Mouse (Mus musculus): Measurements from ENCODE around the gene Foxc2.
"Not testable (repeated sequence)": the region's sequence is repeated elsewhere in the genome, so short reads cannot be mapped to it uniquely, and the experiment has no call there.

The Foxc2 gene

DNA sequence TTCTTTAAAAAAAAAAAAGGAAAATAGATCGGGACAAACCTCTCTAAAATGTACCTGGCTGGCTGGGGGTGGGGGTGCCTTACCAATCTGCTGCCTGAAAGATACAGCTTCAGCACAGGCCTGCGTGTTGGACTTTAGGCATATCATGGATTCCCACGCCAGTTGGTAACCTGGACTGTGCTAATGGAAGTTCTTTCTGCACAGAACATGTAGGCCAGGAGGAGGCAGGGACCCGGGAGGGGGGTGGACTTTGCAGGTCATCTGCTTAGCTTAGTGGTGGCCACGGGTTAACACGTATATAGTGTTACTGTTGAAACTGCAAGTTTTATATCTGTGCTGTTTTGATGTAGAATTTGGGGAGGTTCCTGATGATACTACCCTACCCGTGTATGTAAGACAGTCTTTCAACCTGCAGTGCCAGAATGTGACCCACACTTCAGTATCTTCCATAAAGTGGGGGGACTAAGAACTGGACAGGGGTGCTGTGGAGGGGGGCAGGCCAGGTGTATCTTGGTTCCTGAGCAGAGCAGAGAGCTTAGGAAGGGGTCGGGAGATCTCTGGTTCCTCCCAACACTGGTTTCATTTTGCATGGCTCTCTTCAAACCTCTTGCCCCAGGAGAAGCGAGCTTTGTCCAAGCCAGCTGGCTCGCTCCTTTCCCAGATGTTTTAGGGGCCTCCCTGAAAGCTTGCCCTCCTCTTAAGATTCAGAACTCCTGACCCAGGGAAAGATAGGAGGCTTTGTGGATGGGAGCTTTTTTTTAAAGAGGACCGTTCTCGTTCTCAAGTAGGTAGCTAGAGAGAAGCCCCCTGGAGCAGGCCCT, 3.9 kb downstream of the Foxc2 start:
- DNase-seq = no peak

DNA sequence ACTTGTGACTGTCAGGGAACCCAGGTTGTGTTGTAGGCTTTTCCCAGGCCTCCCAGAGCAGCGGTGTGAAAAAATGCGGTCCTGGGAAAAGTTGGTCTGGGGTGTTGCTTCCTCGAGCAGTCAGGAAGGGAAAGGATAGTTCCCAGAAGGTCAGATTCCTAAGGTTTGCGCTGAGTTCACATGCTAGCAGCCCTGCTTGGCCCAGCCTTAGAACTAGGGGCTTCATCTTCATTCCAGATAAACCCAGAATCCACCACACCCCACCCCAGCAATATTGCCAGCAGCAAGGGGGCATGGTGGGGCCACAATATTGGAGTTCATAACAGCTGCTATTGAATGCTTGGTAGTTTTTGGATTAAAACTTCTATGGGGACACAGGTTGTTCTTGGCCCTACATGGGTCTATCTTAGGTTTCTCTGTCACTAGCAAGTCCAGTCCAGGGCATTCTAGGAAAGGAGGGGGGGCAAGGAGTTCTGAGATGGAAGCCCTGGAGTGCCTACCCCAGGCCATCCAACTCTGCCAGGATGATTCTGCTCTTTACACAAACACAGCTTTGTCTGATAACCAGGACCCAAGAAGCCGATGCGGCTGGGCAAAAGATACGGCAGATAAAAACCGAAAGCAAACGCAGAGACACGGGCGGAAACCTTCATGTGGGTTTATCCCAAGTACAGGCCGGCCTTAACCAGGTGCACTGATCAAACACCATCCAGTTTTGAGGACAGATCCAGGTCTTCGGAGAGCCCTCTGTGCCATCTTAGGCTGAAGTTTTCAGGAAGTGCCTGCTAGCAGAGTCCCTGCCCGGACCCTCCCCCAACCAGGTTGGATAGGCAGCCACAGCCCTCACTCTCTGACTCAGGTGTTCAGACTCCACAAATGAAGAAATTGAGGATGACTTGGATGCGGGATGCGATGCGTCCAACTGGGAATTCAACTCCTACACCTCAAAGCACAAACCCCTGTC, 4.8 kb downstream of the Foxc2 start:
- no peak for DNase-seq

DNA sequence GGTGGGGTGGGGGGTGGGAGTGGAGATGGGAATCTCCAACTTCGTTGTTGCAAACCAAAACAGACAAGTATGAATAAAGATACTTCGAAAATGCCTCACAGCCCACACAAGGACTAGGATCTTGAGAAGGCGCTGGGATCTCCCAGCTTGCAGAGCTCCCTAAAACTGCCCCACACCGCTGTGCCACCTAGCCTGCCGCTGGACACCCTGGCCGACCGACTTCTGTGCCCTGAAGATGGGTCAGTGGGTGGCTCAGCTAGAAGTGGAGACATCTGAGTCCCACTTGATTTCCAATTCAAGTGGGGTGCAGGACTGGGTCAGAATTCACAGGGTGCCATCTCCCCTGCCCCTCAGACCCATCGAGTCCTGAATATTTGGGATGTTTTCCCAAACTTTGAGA, 5.7 kb downstream of the Foxc2 start:
- no peak for DNase-seq

DNA sequence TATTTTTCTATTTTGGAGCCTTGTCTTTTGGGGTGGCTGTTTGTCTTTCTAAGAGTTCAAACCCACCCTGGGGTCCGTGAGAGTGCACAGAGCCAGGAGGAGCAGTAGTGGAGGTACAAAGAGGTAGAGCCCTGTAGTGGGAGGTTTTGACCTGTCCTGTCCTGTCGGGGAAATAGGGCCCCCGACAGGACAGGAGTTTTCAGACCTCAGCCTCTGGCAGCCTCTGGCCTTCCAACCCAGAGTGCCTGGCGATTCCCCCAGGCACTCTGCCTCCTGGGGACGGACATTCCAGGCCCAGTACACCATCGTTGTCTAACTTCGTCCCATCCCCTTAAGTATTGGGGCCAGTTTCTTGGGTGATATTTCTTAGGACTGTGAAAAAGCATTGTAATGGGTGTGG, 6.4 kb downstream of the Foxc2 start:
- no peak for DNase-seq

DNA sequence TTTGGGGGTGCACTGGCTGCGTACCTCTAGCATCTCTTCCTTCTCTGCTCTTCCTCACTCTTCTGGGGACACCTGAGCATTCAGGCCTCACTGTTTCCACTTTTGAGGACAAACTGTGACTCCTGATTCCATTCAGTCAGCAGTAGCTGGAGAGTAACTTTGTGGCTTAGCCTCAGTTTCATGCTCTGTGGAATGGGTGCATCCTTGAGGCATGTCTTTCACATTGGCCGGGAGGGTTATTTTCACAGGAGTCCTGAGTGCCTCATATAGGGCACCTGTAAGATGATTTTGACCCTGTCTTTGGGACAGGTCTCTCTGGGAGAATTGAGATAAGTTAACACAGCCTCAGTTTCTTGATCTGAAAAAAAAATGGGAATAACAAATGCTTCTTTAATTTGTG, 7.1 kb downstream of the Foxc2 start:
- DNase-seq = no peak

DNA sequence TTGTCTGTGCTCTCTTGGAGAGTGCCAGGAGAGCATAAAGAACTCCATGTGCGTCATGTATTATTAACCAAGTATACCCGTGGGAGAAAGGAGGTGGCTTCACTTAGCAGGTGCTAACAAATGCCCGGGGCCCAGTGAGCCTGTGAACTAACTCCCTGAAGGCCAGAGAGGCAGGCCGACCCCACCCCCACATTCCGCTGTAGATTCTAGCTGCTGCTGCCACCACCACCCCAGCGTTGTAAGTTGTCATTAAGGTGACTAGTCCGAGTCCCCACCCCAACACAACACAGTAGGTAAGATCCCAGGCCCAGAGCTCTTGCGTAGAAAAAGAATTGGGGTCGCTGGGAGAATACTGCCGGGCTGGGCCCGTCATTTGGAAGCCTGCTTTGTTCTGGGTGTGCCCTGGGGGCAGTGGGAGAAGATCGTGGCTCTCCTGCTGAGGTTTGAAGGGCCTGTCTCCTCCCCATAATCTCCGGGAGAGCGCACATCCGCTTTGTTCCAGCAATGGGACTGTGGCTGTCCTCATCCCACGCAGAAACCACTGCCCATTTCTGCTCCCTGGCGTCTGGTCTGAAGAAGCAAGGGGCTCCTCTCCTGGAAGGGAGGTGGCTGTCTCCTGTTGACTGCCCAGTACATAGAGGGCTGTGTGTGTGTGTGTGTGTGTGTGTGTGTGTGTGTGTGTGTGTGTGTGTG, 8.7 kb downstream of the Foxc2 start:
- DNase-seq = no peak

DNA sequence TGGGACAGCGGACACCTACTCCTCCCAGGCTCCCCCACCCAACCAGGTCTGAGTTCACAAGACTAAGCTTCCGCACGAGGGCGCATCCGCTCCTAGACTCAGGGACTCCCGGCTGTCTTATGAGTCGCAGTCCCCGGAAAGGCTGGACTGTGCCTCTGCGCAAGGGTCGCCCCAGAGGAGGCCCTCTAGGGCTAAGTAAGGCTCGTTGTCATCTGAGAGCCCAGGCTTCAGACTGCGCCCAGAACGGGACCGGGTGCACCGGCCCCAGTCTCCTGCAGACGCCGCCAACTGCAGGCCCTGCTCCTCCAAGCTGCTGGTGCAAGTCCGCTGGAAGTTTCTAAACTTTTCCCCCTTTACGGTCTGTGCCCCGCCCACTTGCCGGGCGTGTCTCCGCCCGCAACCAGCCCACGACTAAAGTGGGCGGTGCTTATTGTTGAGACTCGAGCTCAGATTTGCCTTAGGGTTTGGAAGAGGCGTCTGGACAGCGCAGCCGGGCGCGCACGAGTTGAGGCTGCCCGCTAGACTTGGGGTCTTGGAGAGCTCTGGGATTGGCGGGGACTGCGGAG, 9.4 kb downstream of the Foxc2 start:
- DNase-seq = peak; percentile 72 to 77

DNA sequence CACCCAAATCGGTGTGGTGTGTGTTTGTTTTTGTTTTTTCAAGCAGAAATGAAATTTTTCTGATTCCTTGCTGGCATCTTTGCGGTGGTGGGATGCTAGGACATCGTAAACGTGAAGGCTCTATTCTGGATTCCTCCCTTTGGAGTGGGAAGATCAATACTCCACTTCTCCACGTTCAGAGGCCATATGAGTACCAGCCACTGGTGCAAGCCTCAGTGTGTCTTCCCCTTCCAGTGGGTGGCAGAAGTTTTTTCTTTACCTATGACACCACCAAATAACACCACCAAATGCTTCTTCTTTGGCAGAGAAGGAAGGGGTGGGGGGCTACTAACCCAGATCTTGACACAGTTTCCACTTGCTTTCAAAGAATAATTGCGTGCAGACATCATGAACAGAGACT, 10.2 kb downstream of the Foxc2 start:
- DNase-seq = no peak

DNA sequence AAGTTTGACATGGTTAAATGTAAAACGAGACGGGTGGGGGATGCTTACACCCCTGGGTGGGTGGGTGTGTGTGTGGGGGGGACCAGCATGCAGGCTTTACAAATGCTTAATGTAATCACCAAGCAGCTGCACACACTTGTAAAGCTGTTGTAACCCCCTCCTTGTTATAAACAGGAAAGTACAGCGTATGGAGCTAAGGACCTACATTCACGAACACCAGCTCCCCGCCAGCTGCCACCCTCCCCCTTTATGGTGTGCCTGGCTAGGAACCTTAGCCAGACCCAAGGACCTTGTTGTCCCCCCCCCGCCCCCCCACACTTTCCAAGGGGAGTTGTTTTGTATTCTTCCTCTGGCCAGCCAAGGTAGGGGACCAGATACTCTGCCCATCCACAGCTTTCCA, 10.7 kb downstream of the Foxc2 start:
- no peak for DNase-seq

DNA sequence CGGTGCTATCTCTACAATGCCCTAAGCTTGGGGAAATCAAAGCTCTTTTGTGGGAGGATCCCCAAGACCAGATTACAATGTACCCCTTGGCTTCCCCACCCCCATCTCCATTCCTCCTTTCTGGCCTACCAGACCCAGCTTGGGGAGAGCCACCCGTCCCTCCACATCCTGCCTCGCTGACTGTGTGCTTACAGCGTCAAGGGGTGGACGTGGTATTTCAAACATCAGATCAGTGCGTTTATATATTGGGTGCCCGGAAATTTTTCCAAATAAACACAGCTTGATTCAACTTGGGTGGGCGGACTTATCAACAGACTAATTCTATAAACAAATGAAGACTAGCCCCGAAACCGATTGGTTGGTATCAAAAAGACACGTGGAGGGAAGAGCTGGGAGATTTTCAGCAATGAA, 11.3 kb downstream of the Foxc2 start:
- no peak for DNase-seq

DNA sequence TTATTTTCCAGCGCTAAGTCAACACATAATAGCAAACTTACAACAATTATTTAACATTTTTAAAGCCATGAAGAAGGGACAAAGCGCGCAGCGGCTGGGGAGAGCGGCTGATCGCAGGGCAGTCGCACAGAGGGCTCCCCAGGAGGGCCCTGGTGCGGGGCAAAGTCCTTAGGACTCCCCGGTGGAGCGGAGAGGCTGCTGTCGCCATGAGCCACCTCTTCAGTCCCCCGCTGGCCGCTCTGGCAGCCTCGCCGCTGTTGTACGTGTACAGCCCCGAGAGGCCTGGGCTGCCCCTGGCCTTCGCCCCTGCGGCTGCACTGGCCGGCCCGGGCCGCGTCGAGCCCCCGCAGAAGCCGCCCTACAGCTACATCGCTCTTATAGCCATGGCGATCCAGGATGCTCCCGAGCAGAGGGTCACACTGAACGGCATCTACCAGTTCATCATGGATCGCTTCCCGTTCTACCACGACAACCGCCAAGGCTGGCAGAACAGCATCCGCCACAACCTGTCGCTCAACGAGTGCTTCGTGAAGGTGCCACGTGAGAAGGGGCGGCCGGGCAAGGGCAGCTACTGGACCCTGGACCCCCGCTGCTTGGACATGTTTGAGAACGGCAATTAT, 11.9 kb downstream of the Foxc2 start, which contains the start of gene Foxl1:
Gene Foxl1 (plus strand): TSS at position 185 of the 620 bp plus-strand sequence.
- peak; percentile 32 to 47 for DNase-seq

DNA sequence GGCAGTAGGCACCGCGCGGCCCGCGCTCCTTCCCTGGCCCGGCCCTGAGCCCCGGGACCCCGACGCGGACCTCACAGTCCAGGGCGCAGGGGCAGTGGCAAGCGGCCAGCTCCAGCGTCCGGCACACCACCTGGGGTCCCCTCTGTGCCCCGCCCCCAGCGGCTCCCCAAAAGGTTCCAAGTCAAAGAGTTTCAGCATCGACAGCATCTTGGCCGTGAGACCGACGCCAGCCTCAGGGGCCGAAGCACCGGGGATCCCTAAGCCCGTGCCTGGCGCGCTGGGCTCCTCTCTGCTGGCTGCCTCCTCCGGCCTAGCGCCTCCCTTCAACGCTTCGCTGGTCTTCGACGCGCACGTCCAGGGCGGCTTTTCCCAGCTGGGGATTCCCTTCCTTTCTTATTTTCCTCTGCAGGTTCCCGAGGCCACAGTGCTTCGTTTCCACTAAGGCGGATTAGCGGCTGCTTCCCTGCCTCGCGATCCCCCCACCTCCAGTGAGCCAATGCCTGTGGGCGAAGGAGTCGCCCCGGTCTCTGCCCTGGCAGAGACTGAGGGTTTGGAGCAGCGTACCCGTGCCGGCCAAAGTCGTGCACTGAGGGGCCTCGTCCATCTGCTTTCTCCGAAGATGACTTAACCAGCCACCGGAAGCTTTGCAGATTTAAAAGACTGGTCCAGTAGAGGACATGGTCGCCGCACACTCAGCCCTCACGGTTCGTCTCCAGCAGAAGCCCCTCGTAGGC, 12.7 kb downstream of the Foxc2 start:
- DNase-seq = peak; percentile 43 to 48

DNA sequence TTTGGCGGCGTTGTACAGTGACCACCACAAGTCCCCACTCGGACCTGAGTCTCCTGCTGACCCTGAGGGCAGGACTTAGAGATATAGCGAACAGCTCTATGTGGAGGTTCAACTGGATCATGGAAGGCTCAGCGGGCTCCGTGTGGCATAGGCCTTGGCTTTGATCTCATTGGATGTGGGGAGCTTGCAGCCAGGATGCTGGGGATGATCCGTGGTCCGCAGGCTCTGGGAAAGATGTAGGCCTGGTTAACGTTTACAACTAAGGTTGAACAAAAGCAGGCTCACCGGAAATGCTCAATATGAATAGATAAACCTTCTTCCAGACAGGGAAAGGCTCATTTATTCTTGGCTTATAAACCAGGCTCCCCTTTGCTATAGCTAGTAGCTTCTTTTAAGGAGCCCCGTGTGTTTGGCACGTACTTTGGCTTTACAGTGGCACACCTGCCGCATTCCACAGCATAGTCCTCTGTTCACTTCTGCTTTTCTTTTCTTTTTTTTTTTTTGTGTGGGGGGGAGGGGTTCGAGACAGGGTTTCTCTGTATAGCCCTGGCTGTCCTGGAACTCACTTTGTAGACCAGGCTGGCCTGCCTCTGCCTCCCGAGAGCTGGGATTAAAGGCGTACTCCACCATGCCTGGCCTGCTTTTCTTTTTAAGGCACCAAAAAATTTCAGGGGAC, 13.4 kb downstream of the Foxc2 start:
- DNase-seq = no peak

DNA sequence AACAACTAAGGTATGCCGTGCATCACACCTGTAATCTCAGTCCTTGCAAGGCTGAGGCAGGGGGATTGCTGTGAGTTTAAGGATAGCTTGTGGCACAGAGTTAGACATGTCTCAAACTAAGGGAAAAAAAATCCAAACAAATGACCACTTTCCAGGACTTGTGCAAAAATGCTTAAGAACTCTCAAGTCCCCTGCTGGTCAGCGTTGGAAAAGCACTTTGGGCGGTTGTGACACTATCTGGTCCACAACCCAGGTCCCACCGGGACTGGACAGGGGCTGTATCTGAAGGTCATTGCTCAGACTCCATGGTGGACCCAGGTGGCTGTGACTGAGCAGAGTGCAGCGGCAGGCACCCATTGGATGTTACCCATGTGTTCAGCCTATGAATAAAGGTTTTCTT, 14.6 kb downstream of the Foxc2 start:
- DNase-seq = peak; percentile 48 to 59

DNA sequence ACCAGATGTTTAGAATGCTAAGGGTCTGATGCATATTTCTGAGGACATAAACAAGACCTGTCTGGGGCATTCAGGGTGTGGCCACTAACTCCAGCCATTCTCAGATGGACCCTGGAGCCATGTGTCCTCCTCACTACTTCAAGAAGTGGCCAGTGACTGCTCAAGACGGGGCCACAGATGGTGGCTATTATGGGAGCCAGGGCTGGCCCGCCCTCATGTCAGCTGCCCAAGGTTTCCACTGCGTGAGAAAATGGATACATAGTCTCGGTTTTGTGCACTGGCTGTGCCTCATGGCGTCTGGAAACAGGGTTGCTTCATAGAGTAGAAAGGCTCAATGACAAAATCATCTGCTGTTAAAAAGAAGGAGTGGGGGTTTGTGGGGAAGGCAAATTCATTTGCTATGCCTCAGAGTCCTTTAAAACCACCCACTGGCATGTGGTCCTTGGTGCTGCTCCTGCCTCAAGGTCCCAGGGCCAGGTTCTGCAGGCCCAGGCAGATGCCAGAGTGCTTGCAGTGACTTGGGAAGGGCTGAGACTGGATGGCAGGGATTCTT, 17.1 kb downstream of the Foxc2 start:
- DNase-seq = no peak

DNA sequence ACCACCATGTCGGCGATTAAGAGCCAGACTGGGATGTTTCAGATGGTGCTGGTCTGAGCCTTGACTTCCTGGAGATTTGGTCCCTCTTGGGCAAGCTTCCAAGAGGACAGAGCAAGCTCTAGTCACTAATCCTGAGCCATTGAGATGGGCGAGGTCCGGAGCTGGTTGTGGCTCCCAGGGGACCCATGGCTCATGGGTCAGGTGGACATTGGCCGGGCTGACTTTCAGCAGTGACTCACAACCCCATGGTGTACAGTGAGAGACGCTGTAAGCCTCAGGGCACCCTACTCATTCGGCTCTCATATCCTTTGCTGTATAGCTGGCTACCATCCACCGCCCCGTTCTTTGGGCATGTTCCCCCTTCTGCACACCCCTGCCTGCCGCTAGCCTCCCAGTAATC, 18.1 kb downstream of the Foxc2 start:
- no peak for DNase-seq

DNA sequence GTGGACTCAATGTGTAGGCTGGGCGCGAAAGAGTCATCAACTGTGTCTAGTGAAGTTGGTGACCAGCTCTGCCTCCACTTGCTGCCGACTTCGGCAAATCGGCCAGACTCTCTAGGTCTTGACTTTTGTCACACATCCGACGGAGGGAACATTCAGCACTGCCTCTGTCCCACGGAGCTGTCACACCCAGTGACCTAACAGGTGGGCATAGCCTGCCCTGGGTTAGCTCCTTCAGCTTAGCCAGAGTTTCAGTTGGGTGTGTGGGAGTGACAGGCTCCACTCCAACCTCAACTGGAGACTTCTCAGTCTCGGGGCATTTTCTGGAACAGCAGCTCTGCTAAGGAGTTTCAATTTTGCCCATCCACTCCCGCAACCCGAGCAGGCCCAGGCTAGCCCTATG, 18.5 kb downstream of the Foxc2 start:
- DNase-seq = no peak

DNA sequence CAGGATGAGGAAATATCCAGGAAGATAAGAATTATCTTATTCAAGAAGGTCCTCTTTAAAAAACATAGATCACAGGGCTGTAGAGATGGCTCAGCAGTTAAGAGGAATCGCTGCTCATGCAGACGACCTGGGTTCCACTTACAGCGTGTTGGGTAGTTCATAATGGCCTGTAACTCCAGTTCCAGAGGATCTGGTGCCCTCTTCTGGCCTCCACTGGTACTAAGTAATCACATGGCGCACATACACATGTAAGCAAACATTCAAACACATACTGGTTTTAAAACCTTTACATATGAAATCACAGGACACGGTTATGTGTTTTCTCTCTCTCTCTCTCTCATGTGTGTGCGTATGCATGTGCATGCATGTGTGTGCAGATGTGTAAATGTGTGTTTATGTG, 20.9 kb downstream of the Foxc2 start:
- DNase-seq = no peak

DNA sequence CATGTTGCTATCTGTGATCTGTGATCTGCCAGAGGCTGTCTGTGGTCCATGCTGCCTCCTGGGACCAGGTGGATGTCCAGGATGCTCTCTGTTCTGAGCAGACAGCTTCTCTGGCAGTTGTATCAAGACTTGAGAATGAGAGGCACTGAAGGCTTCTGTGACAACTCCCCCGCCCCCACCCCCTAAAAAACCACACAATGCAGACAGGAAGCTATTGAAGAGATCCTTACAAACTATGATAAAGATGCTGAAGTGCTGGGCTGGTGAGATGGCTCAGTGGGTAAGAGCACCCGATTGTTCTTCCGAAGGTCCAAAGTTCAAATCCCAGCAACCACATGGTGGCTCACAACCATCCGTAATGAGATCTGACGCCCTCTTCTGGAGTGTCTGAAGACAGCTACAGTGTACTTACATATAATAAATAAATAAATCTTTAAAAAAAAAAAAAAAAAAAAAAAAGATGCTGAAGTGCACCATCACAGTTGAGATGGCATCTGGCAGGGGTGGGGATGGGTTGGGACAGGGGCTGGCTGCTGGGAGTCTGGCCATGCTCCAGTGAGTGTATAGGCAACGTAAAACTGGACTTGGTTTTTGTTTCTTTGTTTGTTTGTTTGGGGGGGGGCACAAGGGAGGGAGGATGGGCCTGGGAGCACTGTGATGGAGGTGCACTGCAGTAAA, 29.6 kb downstream of the Foxc2 start:
- not testable (repeated sequence) for DNase-seq

DNA sequence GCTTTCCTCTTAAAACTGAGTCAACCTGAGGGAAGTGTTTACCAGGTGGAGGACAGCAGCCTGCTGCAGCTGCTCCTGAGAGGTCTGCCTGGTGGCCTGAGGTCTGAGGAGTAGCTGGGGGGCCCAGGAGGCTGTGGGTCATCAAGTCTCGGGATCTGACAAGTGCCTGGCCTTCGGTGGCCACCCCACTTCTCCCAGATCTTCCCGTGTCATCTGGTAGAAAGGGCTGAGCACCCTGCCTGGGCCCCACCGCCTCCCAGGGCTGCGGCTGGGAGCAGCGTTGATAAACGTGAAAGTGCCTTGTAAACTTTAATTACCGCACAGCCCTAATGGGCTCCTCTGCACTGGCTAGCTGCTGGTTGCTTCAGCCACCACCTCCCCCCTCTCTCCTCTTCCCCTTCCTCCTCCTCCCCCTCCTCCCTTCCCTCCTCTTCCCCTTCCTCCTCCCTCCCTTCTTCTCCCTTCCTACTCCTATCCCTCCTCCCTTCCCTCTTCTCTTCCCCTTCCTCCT, 32.7 kb downstream of the Foxc2 start:
- DNase-seq = no peak
